Mouse (Mus musculus): ENCODE results near the gene Bicdl1.

DNA sequence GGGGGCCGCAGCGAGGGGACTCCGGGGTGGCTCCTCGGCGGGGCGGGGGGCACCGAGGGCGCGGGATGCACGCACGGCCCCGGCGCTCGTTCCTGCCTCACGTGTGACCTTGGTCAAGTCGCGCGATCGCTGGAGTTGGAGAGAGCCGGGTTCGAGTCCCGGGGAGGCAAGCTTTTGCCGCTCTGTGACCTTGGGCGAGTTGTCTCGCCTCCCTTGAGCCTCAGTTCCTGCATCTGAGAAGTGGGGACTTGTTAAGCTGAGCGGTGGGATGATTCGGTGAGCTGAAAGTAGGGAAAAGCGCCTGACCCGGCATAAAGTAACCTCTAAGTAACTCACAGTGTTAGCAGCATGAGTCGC lies 99.1 kb downstream of the Bicdl1 start:
- no peak for TF ChIP-seq CTCF (IDR thresholded peaks at IDR 0.05)
- TF ChIP-seq POLR2A (IDR thresholded peaks at IDR 0.05; ENCODE audit: insufficient read depth, low read depth, low read length), result no peak
